Mouse (Mus musculus) lung, embryonic 16.5 days (tissue): ENCODE measurements around the gene Camta1. TPM values are rescaled to one million over a fixed set of nuclear protein-coding genes. Genes with fewer than 3 reads are reported as not detected.
A peak's percentile ranks its signal among the peaks of the same experiment; 100 is the strongest.

Source experiments
- ATAC-seq: fragments of 200-750 bp; cut with Nextera tagmentation; 2 replicates; pipeline ENCODE4 v1.8.0; 2017; ENCODE audit warnings: low read depth, mild to moderate bottlenecking, moderate library complexity
- H3K27ac ChIP-seq: fragments of 300-500 bp; sonication (generic); 2 replicates; pipeline ENCODE4 v1.5.1; 2014; ENCODE audit warnings: mild to moderate bottlenecking, control low read depth, low read length
- H3K27me3 ChIP-seq: fragments of 300-500 bp; sonication (generic); 2 replicates; pipeline ENCODE4 v1.6.1; 2014; ENCODE audit warnings: low read depth, low read length, mixed read lengths; ENCODE audit not compliant: control insufficient read depth, insufficient read depth
- H3K36me3 ChIP-seq: fragments of 300-500 bp; sonication (generic); 2 replicates; pipeline ENCODE4 v1.6.1; 2014; ENCODE audit warnings: low read length; ENCODE audit not compliant: control insufficient read depth, insufficient read depth
- H3K4me1 ChIP-seq: fragments of 300-500 bp; sonication (generic); replicated peaks from 2 replicates; pipeline ENCODE4 v1.6.1; 2014; ENCODE audit warnings: low read length, mixed read lengths; ENCODE audit not compliant: control insufficient read depth, insufficient read depth
- H3K4me2 ChIP-seq: fragments of 300-500 bp; sonication (generic); 2 replicates; pipeline ENCODE4 v1.6.1; 2014; ENCODE audit warnings: low read depth, low read length, control low read depth
- H3K4me3 ChIP-seq: fragments of 300-500 bp; sonication (generic); 2 replicates; pipeline ENCODE4 v1.5.1; 2014; ENCODE audit warnings: mild to moderate bottlenecking, low read length, control low read depth
- H3K9ac ChIP-seq: fragments of 300-500 bp; sonication (generic); 2 replicates; pipeline ENCODE4 v1.6.1; 2014; ENCODE audit warnings: low read length, control low read depth
- H3K9me3 ChIP-seq: fragments of 300-500 bp; sonication (generic); 2 replicates; pipeline ENCODE4 v1.6.1; 2016; ENCODE audit warnings: low read length; ENCODE audit not compliant: control insufficient read depth
- WGBS: fragments of 180-500 bp; shearing (Covaris S2); extraction: QIAGEN DNeasy Blood & Tissue Kit; methylation state at CpG from one replicate; pipeline ENCODE4 v1.1.7; 2014; 5-methylcytosine and 5-hydroxymethylcytosine counted together
- polyA plus RNA-seq: library from polyadenylated mRNA; unstranded; fragments of >200 nt; fragmentation: Nextera tagmentation; extraction: Ambion mirVana; gene quantifications from 2 replicates; pipeline ENCODE4 v1.2.1, GENCODE M21; 2015

Gene Camta1
- polyA plus RNA-seq, 1 experiment from 2014 or later = 89.4 TPM

DNA sequence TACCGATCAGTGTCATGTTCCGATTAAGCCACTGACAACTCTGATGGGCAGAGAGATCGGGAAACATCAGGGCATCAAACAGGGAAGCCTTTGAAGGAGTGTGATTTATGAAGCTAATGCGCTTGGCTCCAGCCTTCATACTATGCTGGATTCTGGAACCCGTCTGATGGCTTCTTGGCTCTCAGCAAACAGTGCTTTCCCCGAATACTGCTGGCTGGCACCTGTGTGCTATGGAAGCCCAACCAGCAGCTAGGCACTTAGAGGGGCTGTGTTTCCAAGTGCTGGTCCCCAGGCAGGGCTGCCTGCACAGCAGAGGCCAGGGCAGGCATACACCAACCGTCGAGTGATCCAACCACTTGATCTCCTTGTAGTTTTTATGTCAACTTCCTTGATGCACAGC, 701.2 kb downstream of the Camta1 start:
- Histone ChIP-seq H3K9ac (no peak overlapping the region), H3K36me3 (no peaks in the 10 kb centered on the region), H3K9me3 (no peaks in the 10 kb centered on the region), H3K27ac (no peak overlapping the region), H3K4me1 (peaks cover 4% of the 10 kb centered on the region), H3K27me3 (0 out of 2 replicates have a peak, but pooled peaks cover 5% of the 10 kb centered on the region), H3K4me3 (no peak overlapping the region), H3K4me2 (no peak overlapping the region)
- no peak for ATAC-seq
- 52% methylated on average over 8 of the region's 8 CpGs for WGBS

DNA sequence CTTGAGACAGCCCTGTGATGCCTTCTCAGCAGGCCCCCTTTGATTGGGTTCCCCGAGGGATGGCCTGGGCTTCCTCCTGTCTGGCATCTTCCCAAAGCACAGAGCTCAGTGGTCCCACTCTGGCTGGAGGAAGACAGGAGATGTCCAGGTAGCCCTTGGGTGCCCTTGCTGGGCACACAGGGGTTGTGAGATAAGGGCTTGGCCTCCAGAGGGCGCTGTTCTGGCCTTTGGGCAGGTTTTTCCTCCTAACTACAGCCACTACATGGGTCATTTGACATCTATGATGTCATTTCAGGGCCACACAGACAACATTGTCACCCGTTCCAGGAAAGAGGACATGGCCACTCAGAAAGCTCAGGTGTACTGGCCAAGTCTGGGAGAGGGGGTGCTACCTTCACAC, 703.4 kb downstream of the Camta1 start:
- Histone ChIP-seq H3K27me3 (0 out of 2 replicates have a peak, but pooled peaks cover under 1% of the 10 kb centered on the region), H3K4me2 (no peak overlapping the region), H3K4me1 (no peaks in the 10 kb centered on the region; the same call in 1 of the 2 replicates), H3K9ac (no peak overlapping the region), H3K9me3 (no peaks in the 10 kb centered on the region), H3K36me3 (no peaks in the 10 kb centered on the region), H3K4me3 (no peak overlapping the region), H3K27ac (no peak overlapping the region)
- no peak for ATAC-seq
- 52% methylated on average over 3 of the region's 3 CpGs for WGBS

DNA sequence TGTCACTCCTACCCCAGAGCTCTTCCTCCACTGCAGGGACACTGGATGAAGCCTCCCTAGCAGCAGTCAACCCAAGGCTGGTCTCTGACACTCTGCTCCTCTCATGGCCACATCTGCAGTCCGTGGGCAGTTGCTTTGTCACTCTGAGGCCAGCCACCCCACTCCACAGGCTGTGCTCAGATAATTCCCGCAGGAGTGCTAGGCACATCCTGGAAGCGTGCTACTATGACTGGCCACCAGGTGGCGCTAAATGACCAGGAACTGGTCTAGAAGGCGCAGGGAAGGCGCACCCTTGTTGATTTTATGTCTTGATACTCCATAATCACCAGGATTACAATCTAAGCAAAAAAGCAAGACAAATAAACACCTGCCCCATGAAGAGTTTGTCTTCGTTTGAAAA, 704.8 kb downstream of the Camta1 start:
- Histone ChIP-seq H3K9ac (no peak overlapping the region), H3K27ac (no peak overlapping the region), H3K9me3 (no peaks in the 10 kb centered on the region), H3K4me1 (no peaks in the 10 kb centered on the region; the same call in 1 of the 2 replicates), H3K36me3 (no peaks in the 10 kb centered on the region), H3K4me3 (no peak overlapping the region), H3K27me3 (no peaks in the 10 kb centered on the region), H3K4me2 (no peak overlapping the region)
- ATAC-seq = peak; percentile 51; the same call in 1 of the 2 replicates
- WGBS = 2% methylated on average over 7 of the region's 7 CpGs

DNA sequence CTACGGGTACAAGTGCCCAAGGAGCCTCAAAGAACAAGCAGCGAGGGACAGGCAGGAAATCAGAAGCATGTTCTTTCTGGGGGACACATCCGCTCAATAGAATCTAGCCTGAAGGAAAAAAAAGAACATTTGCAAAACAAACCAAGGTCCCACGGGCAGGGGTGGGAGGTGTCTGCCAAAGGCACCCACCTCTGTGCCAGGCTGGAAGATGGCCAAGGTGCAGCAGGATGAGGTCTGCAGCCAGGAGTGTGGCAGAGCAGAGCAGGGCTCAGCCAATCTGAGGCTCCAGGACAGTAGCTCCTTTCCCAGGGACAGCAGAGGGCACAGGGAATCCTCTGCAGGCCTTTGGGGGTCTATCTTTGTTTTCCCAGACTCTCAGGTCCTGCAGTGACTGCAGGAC, 706.1 kb downstream of the Camta1 start:
- 53% methylated on average over 4 of the region's 4 CpGs for WGBS
- H3K36me3 ChIP-seq = no peaks in the 10 kb centered on the region
- no peak overlapping the region for H3K9ac ChIP-seq
- no peaks in the 10 kb centered on the region for H3K27me3 ChIP-seq
- no peak for ATAC-seq
- H3K27ac ChIP-seq = no peak overlapping the region
- no peak overlapping the region for H3K4me2 ChIP-seq
- H3K4me1 ChIP-seq = no peaks in the 10 kb centered on the region; the same call in 1 of the 2 replicates
- no peaks in the 10 kb centered on the region for H3K9me3 ChIP-seq
- no peak overlapping the region for H3K4me3 ChIP-seq

DNA sequence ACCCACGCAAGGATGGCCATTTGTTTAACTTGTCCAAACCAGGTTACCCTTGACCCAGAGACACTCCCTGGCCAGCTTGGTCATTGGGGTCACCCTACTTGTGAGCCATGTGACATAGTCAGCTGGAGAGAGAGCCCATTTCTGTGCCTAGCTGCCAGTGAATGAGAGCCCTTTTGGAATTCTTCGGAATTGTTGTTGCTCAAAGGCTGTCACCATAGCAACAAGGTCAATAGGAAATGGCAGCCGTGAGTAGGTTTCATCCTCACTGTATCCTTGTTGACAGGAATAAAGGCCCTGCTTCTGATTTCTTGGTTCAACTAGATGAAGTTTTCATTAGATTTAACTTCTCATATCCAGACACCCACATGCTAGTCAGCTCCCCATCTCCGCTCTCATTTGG, 707.4 kb downstream of the Camta1 start:
- Histone ChIP-seq H3K4me3 (no peak overlapping the region), H3K9ac (no peak overlapping the region), H3K27ac (no peak overlapping the region), H3K27me3 (no peaks in the 10 kb centered on the region; the same call in 1 of the 2 replicates), H3K9me3 (no peaks in the 10 kb centered on the region), H3K4me2 (no peak overlapping the region), H3K4me1 (no peaks in the 10 kb centered on the region; the same call in 1 of the 2 replicates), H3K36me3 (no peaks in the 10 kb centered on the region)
- WGBS = 37% methylated on average over 4 of the region's 4 CpGs
- no peak for ATAC-seq

DNA sequence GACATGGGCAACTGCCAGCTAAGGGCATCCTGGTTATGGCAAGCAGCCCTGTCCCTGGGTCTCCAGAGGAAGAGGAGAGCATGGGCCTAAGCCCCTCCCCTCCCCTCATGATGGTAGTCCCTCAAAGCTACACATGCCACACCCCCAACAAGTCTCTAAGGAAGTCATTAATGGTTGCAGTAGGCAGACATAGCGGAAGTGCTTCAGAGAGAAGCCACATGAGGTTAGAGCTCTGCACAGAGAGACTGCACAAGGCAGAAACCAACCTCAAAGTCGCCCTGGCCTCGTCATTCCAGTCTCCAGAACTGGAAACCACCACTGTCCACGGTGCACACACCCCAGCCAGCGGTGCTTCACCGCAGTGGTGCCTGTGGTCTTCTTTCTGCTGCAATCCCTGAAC, 709.7 kb downstream of the Camta1 start:
- H3K36me3 ChIP-seq = no peaks in the 10 kb centered on the region
- WGBS = 52% methylated on average over 6 of the region's 6 CpGs
- peak; percentile 54; the same call in 1 of the 2 replicates for ATAC-seq
- H3K27me3 ChIP-seq = no peaks in the 10 kb centered on the region; the same call in 1 of the 2 replicates
- H3K9ac ChIP-seq = no peak overlapping the region
- H3K9me3 ChIP-seq = no peaks in the 10 kb centered on the region
- no peak overlapping the region for H3K27ac ChIP-seq
- H3K4me2 ChIP-seq = no peak overlapping the region
- H3K4me3 ChIP-seq = no peak overlapping the region
- H3K4me1 ChIP-seq = no peaks in the 10 kb centered on the region; the same call in 1 of the 2 replicates

DNA sequence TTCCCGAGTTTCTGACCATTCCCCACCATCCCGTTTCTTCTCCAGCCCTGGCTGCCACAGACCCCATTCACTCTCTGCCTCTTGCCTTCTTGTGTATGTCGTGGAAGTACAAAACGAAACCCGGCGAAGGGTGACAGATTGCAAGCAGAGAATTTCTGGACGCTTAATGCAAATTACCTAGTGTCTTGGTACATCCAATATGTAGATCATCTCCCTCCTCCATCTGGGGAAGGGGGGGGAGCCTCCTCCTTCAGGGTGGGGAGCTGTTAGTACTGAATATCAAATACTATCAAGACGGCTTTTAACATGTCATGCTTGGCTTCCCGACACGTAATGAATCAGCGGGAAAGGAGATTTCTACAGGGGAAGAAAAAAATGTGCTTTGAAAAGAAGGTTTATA, 710.8 kb downstream of the Camta1 start:
- no peak overlapping the region for H3K27ac ChIP-seq
- no peaks in the 10 kb centered on the region; the same call in 1 of the 2 replicates for H3K4me1 ChIP-seq
- H3K9ac ChIP-seq = no peak overlapping the region
- no peaks in the 10 kb centered on the region for H3K9me3 ChIP-seq
- H3K4me3 ChIP-seq = no peak overlapping the region
- no peaks in the 10 kb centered on the region; the same call in 1 of the 2 replicates for H3K27me3 ChIP-seq
- H3K4me2 ChIP-seq = no peak overlapping the region
- WGBS = 66% methylated on average over 11 of the region's 11 CpGs
- ATAC-seq = no peak
- no peaks in the 10 kb centered on the region for H3K36me3 ChIP-seq

DNA sequence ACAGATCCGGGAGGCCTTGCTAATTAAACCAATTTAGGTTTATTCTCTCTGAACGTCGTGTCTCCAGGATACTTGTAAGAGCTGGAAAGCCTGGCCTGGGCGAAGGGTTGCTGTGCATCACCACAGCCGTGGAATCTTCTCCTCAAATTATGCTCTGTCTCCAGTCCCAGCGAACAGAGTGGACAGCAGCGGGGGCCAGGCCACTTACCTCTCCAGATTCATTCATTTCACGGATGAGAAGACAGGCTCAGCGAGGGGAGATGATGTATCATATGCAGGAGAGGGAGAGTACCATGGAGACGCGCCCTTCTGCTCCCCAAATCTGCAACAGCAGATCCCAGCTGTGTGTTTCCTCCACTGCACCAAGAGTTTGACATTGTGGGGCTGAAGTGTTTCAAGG, 711.6 kb downstream of the Camta1 start:
- no peak overlapping the region for H3K9ac ChIP-seq
- no peaks in the 10 kb centered on the region; the same call in 1 of the 2 replicates for H3K4me1 ChIP-seq
- H3K9me3 ChIP-seq = no peaks in the 10 kb centered on the region
- no peak overlapping the region for H3K4me2 ChIP-seq
- no peaks in the 10 kb centered on the region; the same call in 1 of the 2 replicates for H3K27me3 ChIP-seq
- WGBS = 65% methylated on average over 11 of the region's 11 CpGs
- no peak overlapping the region for H3K4me3 ChIP-seq
- H3K36me3 ChIP-seq = no peaks in the 10 kb centered on the region
- H3K27ac ChIP-seq = no peak overlapping the region
- ATAC-seq = no peak

DNA sequence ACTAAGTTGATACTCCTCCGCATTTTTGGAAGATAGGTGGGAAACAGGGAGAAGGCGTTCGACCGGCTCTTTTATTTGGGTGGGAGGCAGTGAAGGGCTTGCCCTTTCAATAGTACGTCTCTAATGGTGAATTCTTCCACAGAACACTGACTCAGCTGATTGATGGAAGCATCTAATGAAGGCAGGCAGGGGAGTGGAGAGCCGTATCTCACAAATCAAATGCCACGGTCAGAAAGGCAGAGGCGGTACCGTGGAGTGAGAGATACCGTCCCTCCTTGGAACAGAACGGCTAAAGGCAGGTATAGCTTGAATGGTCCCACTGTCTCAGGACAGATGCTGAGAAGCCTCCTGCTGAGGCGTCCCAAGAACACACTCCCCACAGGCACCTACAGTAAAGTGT, 714.1 kb downstream of the Camta1 start:
- Histone ChIP-seq H3K27me3 (no peaks in the 10 kb centered on the region; the same call in 1 of the 2 replicates), H3K27ac (no peak overlapping the region), H3K4me1 (no peaks in the 10 kb centered on the region; the same call in 1 of the 2 replicates), H3K9ac (no peak overlapping the region), H3K36me3 (no peaks in the 10 kb centered on the region), H3K9me3 (peaks cover 5% of the 10 kb centered on the region; the same call in 1 of the 2 replicates), H3K4me2 (no peak overlapping the region), H3K4me3 (no peak overlapping the region)
- 44% methylated on average over 12 of the region's 12 CpGs for WGBS
- ATAC-seq = no peak

DNA sequence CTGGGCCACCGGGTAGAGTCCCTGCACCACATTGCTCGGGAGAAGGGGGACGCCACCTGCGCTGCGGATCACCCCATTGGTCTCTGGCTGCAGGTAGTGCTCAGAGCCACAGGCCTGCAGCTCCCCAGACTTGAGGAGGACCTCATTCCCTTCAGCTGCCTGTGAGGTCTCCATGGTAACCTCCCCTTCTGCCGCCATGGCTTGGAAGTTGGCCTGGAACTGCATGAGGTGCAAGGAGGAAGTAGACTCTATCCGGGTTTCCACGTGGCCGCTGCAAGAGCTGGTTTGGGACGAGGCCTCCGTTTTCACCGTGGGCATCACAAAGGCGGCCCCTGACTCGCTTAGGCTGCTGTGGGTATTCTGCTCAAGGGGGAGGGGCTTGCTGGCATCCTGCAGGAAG, 717.6 kb downstream of the Camta1 start:
- Histone ChIP-seq H3K27me3 (peaks cover 18% of the 10 kb centered on the region), H3K9ac (no peak overlapping the region), H3K4me3 (no peak overlapping the region), H3K36me3 (no peaks in the 10 kb centered on the region), H3K4me2 (no peak overlapping the region), H3K4me1 (peaks cover 6% of the 10 kb centered on the region), H3K27ac (no peak overlapping the region), H3K9me3 (peaks cover 5% of the 10 kb centered on the region; the same call in 1 of the 2 replicates)
- 81% methylated on average over 13 of the region's 14 CpGs for WGBS
- no peak for ATAC-seq
